Mouse (Mus musculus): ENCODE data around the gene Cnn3. TPM values are rescaled to one million over a fixed set of nuclear protein-coding genes. Genes with fewer than 3 reads are reported as not detected.

Cnn3 gene
- polyA plus RNA-seq, 1 experiment from 2014 or later: 342 TPM

DNA sequence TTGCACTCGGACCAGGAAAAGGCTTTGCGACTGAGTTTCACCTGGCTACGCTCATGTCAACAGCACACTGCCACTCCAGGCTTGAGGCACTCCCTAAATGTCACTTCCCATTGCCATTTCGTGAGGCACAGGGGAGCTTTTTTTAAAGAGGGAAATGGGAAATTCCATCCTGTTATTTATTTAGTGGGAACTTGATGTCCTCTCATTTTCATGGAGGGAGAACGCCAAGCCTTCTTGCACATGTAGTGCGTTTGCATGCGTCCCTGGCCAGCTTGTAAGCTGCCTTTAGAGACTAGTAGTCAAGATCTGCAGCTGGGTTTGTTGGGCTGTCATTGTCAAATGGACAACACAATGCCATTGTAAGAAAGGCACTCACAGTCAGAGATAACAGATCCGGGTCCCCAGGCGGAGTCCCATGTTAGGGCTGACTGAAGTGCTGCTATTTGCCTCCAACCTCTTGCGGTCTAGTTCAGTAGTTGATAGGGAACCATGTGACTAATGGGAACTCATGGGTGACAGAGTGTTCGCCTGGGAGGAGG lies 13.4 kb downstream of the Cnn3 start:
- H3K27ac ChIP-seq (ENCODE audit: low read length): 0 out of 2 replicates have a peak overlapping the region, but pooled peaks have one; percentile 22
- 36% methylated on average over 11 of the region's 11 CpGs for WGBS
- TF ChIP-seq CTCF (IDR thresholded peaks at IDR 0.05): no peak
- TF ChIP-seq EP300 (IDR thresholded peaks at IDR 0.05): peak; percentile 85

DNA sequence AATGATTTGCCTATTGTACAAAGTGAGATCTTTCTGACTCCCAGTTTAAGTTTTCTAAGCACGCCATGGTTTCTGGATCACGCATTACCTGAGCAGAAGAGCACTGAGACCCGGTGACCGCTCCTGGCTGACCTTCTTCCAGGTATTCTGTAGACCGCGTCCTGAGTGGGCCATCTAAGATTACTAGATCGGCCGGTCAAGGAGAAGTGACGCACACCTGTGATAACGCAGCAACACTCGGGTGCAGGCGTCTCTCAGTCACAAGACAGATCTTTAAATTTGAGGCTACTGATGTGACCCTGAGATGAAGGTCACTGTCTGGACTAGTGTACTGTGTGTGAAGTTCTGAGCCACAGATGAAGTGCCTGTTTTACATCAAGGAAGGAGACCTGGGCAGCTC lies 15.2 kb downstream of the Cnn3 start:
- H3K4me2 ChIP-seq (replicated peaks; ENCODE audit: low read depth, low read length): no peak overlapping the region
- H3K27ac ChIP-seq (ENCODE audit: low read length): no peak overlapping the region
- peaks cover 22% of the 10 kb centered on the region; the same call in 1 of the 2 replicates for H3K4me1 ChIP-seq (ENCODE audit: insufficient read depth, low read depth, low read length)
- H3K4me3 ChIP-seq (ENCODE audit: low read depth, low read length): no peak overlapping the region
- no peaks in the 10 kb centered on the region for H3K9me3 ChIP-seq (ENCODE audit: low read length)
- ATAC-seq (no peak), DNase-seq (ENCODE audit: low spot score) (no peak)
- WGBS: 90% methylated on average over 12 of the region's 12 CpGs
- H3K36me3 ChIP-seq (ENCODE audit: insufficient read depth, low read length): no peaks in the 10 kb centered on the region
- TF ChIP-seq EP300 (IDR thresholded peaks at IDR 0.05) (no peak), CTCF (IDR thresholded peaks at IDR 0.05) (no peak)
- H3K27me3 ChIP-seq (replicated peaks; ENCODE audit: insufficient read depth, low read length): no peaks in the 10 kb centered on the region
- no peak overlapping the region for H3K9ac ChIP-seq (replicated peaks; ENCODE audit: low read depth)

More for the DNA sequence above, 13.4 kb downstream of the Cnn3 start:
- ATAC-seq (peak; percentile 76), DNase-seq (ENCODE audit: low spot score) (peak; percentile 58)
- no peak overlapping the region for H3K4me3 ChIP-seq (ENCODE audit: low read depth, low read length)
- no peak overlapping the region; the same call in 1 of the 2 replicates for H3K4me2 ChIP-seq (replicated peaks; ENCODE audit: low read depth, low read length)
- no peaks in the 10 kb centered on the region for H3K9me3 ChIP-seq (ENCODE audit: low read length)
- no peaks in the 10 kb centered on the region for H3K27me3 ChIP-seq (replicated peaks; ENCODE audit: insufficient read depth, low read length)
- H3K36me3 ChIP-seq (ENCODE audit: insufficient read depth, low read length): no peaks in the 10 kb centered on the region
- H3K9ac ChIP-seq (replicated peaks; ENCODE audit: low read depth): no peak overlapping the region
- peaks cover 22% of the 10 kb centered on the region; the same call in 1 of the 2 replicates for H3K4me1 ChIP-seq (ENCODE audit: insufficient read depth, low read depth, low read length)

DNA sequence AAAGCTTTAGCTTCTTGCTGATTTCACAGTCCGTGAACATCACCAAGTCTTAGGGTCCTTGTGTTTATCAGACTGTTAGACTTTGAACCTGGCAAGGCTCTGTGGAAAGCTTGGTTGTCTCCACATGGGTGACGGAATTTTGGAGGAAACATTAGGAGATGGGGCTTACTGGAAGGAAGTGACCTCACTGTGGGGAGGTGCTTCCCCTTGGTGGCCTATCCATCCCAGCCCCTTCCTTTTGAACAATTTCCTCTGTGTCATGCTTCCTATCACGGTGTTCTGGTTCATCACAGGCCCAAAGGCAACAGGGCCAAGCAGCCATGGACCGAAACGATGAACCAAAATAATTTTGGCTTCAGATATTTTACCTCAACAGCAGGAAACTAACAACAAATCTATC lies 16.0 kb downstream of the Cnn3 start:
- Histone ChIP-seq H3K4me3 (ENCODE audit: low read depth, low read length) (no peak overlapping the region), H3K4me1 (ENCODE audit: insufficient read depth, low read depth, low read length) (peaks cover 22% of the 10 kb centered on the region; the same call in 1 of the 2 replicates), H3K27me3 (replicated peaks; ENCODE audit: insufficient read depth, low read length) (no peaks in the 10 kb centered on the region), H3K27ac (ENCODE audit: low read length) (no peak overlapping the region), H3K4me2 (replicated peaks; ENCODE audit: low read depth, low read length) (no peak overlapping the region), H3K9ac (replicated peaks; ENCODE audit: low read depth) (no peak overlapping the region), H3K36me3 (ENCODE audit: insufficient read depth, low read length) (no peaks in the 10 kb centered on the region), H3K9me3 (ENCODE audit: low read length) (no peaks in the 10 kb centered on the region)
- ATAC-seq (peak; percentile 20; the same call in 1 of the 2 replicates), DNase-seq (ENCODE audit: low spot score) (no peak)
- peak; percentile 30; the same call in 1 of the 2 replicates for TF ChIP-seq EP300 (IDR thresholded peaks at IDR 0.05)
- no peak for TF ChIP-seq CTCF (IDR thresholded peaks at IDR 0.05)
- 81% methylated on average over 5 of the region's 5 CpGs for WGBS

DNA sequence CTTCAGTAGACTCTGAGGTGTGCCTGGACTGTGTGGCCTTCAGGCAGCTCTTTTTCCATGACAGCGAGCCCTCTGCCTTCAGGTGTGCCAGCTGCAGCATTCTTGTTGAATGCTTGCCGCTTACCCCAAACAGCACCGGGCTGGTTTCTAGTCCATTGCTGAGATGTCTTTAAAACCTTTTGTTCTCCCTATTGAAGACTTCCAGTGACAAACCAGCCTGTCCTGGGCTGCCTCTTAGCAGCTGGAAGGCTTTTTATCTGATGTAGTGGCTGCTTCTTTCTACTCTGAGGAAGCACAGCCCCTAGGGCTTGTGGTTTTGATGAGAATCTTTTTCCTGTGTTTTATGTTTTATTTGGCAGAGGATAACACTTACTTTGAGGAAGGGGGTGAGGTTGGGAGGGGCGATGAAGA lies 17.6 kb downstream of the Cnn3 start:
- TF ChIP-seq CTCF (IDR thresholded peaks at IDR 0.05): no peak
- no peak for TF ChIP-seq EP300 (IDR thresholded peaks at IDR 0.05)

DNA sequence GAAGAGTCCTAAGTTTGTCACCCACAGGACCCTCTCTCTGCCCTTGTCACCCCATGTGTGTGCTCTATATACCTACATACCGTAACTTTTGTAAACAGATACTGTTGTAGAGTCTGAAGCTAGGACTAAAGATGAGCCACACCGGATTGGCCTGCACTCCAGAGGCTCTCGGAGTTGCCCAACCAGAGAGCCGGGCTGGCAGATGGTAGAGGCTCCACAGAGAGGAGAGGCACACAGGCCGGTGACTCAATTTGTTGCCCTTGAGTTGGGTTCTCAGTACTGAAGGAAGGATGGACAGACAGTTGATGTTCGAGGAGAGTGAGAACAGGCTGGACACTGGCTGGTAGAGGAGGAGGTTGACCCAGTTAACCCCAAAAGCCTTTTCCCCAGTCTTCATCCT lies 18.1 kb downstream of the Cnn3 start:
- no peaks in the 10 kb centered on the region for H3K9me3 ChIP-seq (ENCODE audit: low read length)
- peaks cover 10% of the 10 kb centered on the region; the same call in 1 of the 2 replicates for H3K4me1 ChIP-seq (ENCODE audit: insufficient read depth, low read depth, low read length)
- no peaks in the 10 kb centered on the region for H3K36me3 ChIP-seq (ENCODE audit: insufficient read depth, low read length)
- 94% methylated on average over 6 of the region's 6 CpGs for WGBS
- DNase-seq (ENCODE audit: low spot score) (no peak), ATAC-seq (no peak)
- no peaks in the 10 kb centered on the region for H3K27me3 ChIP-seq (replicated peaks; ENCODE audit: insufficient read depth, low read length)
- no peak overlapping the region for H3K9ac ChIP-seq (replicated peaks; ENCODE audit: low read depth)
- TF ChIP-seq CTCF (IDR thresholded peaks at IDR 0.05) (no peak), EP300 (IDR thresholded peaks at IDR 0.05) (no peak)
- no peak overlapping the region for H3K4me2 ChIP-seq (replicated peaks; ENCODE audit: low read depth, low read length)
- H3K4me3 ChIP-seq (ENCODE audit: low read depth, low read length): no peak overlapping the region
- H3K27ac ChIP-seq (ENCODE audit: low read length): no peak overlapping the region

More for the DNA sequence above, 17.6 kb downstream of the Cnn3 start:
- 83% methylated on average over 4 of the region's 4 CpGs for WGBS
- ATAC-seq (no peak), DNase-seq (ENCODE audit: low spot score) (no peak)
- no peak overlapping the region for H3K4me2 ChIP-seq (replicated peaks; ENCODE audit: low read depth, low read length)
- no peak overlapping the region for H3K27ac ChIP-seq (ENCODE audit: low read length)
- H3K36me3 ChIP-seq (ENCODE audit: insufficient read depth, low read length): no peaks in the 10 kb centered on the region
- H3K27me3 ChIP-seq (replicated peaks; ENCODE audit: insufficient read depth, low read length): no peaks in the 10 kb centered on the region
- peaks cover 16% of the 10 kb centered on the region; the same call in 1 of the 2 replicates for H3K4me1 ChIP-seq (ENCODE audit: insufficient read depth, low read depth, low read length)
- no peaks in the 10 kb centered on the region for H3K9me3 ChIP-seq (ENCODE audit: low read length)
- no peak overlapping the region for H3K4me3 ChIP-seq (ENCODE audit: low read depth, low read length)
- H3K9ac ChIP-seq (replicated peaks; ENCODE audit: low read depth): no peak overlapping the region

DNA sequence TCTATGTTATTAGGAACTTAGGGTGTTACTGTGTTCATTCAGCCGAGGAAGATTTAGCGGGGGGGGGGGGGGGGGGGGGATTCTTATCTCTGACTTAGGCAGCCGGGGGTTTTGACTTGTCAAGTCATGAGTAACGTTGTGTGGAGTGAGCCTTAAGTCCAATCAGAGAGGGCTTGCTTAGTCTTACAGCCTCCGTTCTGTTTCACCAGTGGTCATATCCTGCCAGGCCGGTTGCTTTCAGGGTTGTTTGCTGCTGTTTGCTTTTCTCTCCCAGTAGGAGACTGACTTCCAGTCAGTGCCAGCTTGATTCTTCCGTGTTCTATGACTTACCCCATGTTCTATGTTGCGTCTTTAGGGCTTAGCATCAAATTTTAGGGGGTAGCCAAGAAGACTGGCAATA lies 20.2 kb downstream of the Cnn3 start:
- no peaks in the 10 kb centered on the region for H3K9me3 ChIP-seq (ENCODE audit: low read length)
- 43% methylated on average over 6 of the region's 8 CpGs for WGBS
- H3K4me1 ChIP-seq (ENCODE audit: insufficient read depth, low read depth, low read length): no peaks in the 10 kb centered on the region; the same call in 1 of the 2 replicates
- ATAC-seq (peak; percentile 27; the same call in 1 of the 2 replicates), DNase-seq (ENCODE audit: low spot score) (peak; percentile 44)
- H3K9ac ChIP-seq (replicated peaks; ENCODE audit: low read depth): no peak overlapping the region
- 0 out of 2 replicates have a peak overlapping the region, but pooled peaks have one; percentile 3 for H3K4me2 ChIP-seq (replicated peaks; ENCODE audit: low read depth, low read length)
- no peak overlapping the region for H3K27ac ChIP-seq (ENCODE audit: low read length)
- H3K27me3 ChIP-seq (replicated peaks; ENCODE audit: insufficient read depth, low read length): no peaks in the 10 kb centered on the region
- TF ChIP-seq CTCF (IDR thresholded peaks at IDR 0.05) (no peak), EP300 (IDR thresholded peaks at IDR 0.05) (no peak)
- H3K36me3 ChIP-seq (ENCODE audit: insufficient read depth, low read length): no peaks in the 10 kb centered on the region; the same call in 1 of the 2 replicates
- no peak overlapping the region for H3K4me3 ChIP-seq (ENCODE audit: low read depth, low read length)
